Mouse (Mus musculus) kidney, adult 2 months (tissue): ENCODE data around the gene Ubtd1.

Source experiments
- CTCF ChIP-seq: fragments of 200-500 bp; conservative IDR thresholded peaks from 2 replicates; pipeline ENCODE4 v1.5.1; 2011; ENCODE audit warnings: low read depth, mild to moderate bottlenecking, control low read depth, low read length, moderate library complexity, mixed read lengths; ENCODE audit not compliant: insufficient read depth, insufficient read length
- POLR2A ChIP-seq: fragments of 200-500 bp; IDR thresholded peaks from one replicate; pipeline ENCODE4 v1.6.1; 2011; ENCODE audit warnings: low read depth, low read length, control low read depth

DNA sequence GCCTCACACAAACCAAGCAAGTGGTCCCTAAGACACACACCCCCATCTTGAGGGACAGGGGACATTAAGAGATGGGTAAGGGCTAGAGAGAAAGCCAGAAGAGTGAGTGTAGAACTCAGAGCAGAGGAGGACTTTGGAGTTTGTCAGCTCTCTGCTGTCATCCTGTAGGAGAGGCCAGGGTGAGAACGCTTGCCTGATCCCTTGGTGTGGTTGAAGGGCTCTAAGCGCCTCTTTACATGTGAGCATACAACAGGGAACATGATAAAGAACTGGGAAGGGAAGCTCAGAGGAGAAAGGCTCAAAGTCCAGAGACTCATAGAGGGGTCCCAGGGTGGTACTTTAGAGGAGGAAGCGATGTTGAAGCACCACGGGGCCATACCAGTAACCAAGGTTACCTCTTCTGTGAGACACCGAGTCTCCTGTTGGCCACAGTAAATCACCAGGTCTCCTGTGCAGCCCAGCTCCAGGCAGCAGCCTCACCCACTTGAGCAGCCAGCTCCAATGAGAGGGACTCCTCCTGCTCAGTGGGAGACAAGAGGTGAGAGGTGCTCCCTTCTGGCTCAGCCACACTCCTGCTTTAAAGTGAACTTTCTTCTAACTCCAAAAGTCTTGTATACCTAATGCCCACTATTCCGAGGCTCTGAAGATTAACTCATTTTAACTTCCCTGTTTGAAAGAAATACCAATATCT is 75.3 kb downstream of the Ubtd1 start:
- no peak for TF ChIP-seq POLR2A
- no peak for TF ChIP-seq CTCF
